9 mouse cellular contexts compared by ENCODE assay signal in genomic region chr17:6729244-6729742, GRCm38 (mm10). TPM values are rescaled to one million over a fixed set of nuclear protein-coding genes. Genes with fewer than 3 reads are reported as not detected.
A peak's percentile ranks its signal among the peaks of the same experiment; 100 is the strongest.
DNase-seq lines count a peak whose midpoint lies in the region; ATAC-seq lines count a peak whose summit lies in the region.
"Had no signal": no experiment of that assay in that cellular context is flagged by ENCODE, and none has a peak within 500 bp of the region (broad histone marks: within the 10 kb centered on the region; RNA-seq: fewer than 3 reads in every experiment).

No protein-coding gene starts in this region.

- H3K27ac ChIP-seq in kidney, embryonic 15.5 days, result peak overlapping the region; percentile 63
- peak overlapping the region; percentile 62; the same call in 1 of the 2 replicates for H3K27ac ChIP-seq in forebrain, embryonic 10.5 days
- peak overlapping the region; percentile 60 for H3K27ac ChIP-seq in intestine, embryonic 15.5 days
- no peak overlapping the region for H3K27ac ChIP-seq in midbrain, embryonic 15.5 days

- H3K4me3 ChIP-seq in kidney, embryonic 15.5 days (replicated peaks), result no peak overlapping the region
- no peak overlapping the region for H3K4me3 ChIP-seq in forebrain, embryonic 10.5 days
- H3K4me3 ChIP-seq in intestine, embryonic 15.5 days (replicated peaks), result no peak overlapping the region
- no peak overlapping the region for H3K4me3 ChIP-seq in midbrain, embryonic 15.5 days
- H3K4me3 ChIP-seq: myocyte had no signal

- H3K27me3 ChIP-seq in kidney, embryonic 15.5 days, result no peaks in the 10 kb centered on the region
- H3K27me3 ChIP-seq in forebrain, embryonic 10.5 days (ENCODE audit: poor library complexity, severe bottlenecking), result no peaks in the 10 kb centered on the region
- H3K27me3 ChIP-seq in intestine, embryonic 15.5 days (replicated peaks), result no peaks in the 10 kb centered on the region
- H3K27me3 ChIP-seq in midbrain, embryonic 15.5 days (replicated peaks), result no peaks in the 10 kb centered on the region

- no peaks in the 10 kb centered on the region for H3K36me3 ChIP-seq in kidney, embryonic 15.5 days
- no peaks in the 10 kb centered on the region for H3K36me3 ChIP-seq in forebrain, embryonic 10.5 days (replicated peaks)
- no peaks in the 10 kb centered on the region for H3K36me3 ChIP-seq in intestine, embryonic 15.5 days
- H3K36me3 ChIP-seq in midbrain, embryonic 15.5 days (replicated peaks), result no peaks in the 10 kb centered on the region

- no peak for ATAC-seq in kidney, embryonic 15.5 days (replicated peaks; ENCODE audit: low FRiP score)
- ATAC-seq in intestine, embryonic 15.5 days, result no peak
- peak; percentile 54; the same call in 1 of the 2 replicates for ATAC-seq in midbrain, embryonic 15.5 days (replicated peaks)

- WGBS in kidney, embryonic 15.5 days, result 29% methylated on average over 6 of the region's 6 CpGs
- 24% methylated on average over 6 of the region's 6 CpGs for WGBS in forebrain, embryonic 10.5 days
- WGBS in intestine, embryonic 15.5 days, result 33% methylated on average over 6 of the region's 6 CpGs
- 8% methylated on average over 6 of the region's 6 CpGs for WGBS in midbrain, embryonic 15.5 days

- no peak for DNase-seq in kidney, adult 18-20 months
- peak; percentile 14 for DNase-seq in forebrain, embryonic 10.5 days (ENCODE audit: extremely low spot score, low spot score)
- DNase-seq in adrenal gland, postnatal 10 days, result no peak
- no peak for DNase-seq in ovary, adult 18-20 months (ENCODE audit: low spot score)
- no peak for DNase-seq in layer of hippocampus, adult 8-10 months (ENCODE audit: low spot score in 2 of 2)

- H3K9me3 ChIP-seq in kidney, embryonic 15.5 days (replicated peaks), result no peaks in the 10 kb centered on the region
- H3K9me3 ChIP-seq in forebrain, embryonic 10.5 days, result no peaks in the 10 kb centered on the region
- H3K9me3 ChIP-seq in intestine, embryonic 15.5 days, result no peaks in the 10 kb centered on the region
- no peaks in the 10 kb centered on the region for H3K9me3 ChIP-seq in midbrain, embryonic 15.5 days

- H3K4me2 ChIP-seq in kidney, embryonic 15.5 days, result no peak overlapping the region
- no peak overlapping the region for H3K4me2 ChIP-seq in intestine, embryonic 15.5 days (replicated peaks)
- H3K4me2 ChIP-seq in midbrain, embryonic 15.5 days, result no peak overlapping the region

- H3K9ac ChIP-seq in kidney, embryonic 15.5 days, result no peak overlapping the region
- no peak overlapping the region for H3K9ac ChIP-seq in intestine, embryonic 15.5 days
- H3K9ac ChIP-seq in midbrain, embryonic 15.5 days, result no peak overlapping the region

- peaks cover 10% of the 10 kb centered on the region for H3K4me1 ChIP-seq in kidney, embryonic 15.5 days
- peaks cover 10% of the 10 kb centered on the region for H3K4me1 ChIP-seq in forebrain, embryonic 10.5 days
- H3K4me1 ChIP-seq in intestine, embryonic 15.5 days (replicated peaks), result peaks cover 6% of the 10 kb centered on the region; the same call in 1 of the 2 replicates
- H3K4me1 ChIP-seq in midbrain, embryonic 15.5 days, result no peaks in the 10 kb centered on the region

RNA-seq across cellular contexts. Expression of gene Ezr, which starts 53.3 kb away (rescaled TPM):
- 182 and 184 TPM in 2 replicates for polyA plus RNA-seq in kidney, embryonic 15.5 days (2015; fragmentation: Nextera tagmentation; extraction: Ambion mirVana)
- 103 and 116 TPM in 2 replicates for polyA plus RNA-seq in forebrain, embryonic 10.5 days (2016; fragmentation: Nextera tagmentation; extraction: Ambion mirVana)
- 232 and 235 TPM in 2 replicates for polyA plus RNA-seq in intestine, embryonic 15.5 days (2015; fragmentation: Nextera tagmentation; extraction: Ambion mirVana)
- polyA plus RNA-seq in midbrain, embryonic 15.5 days (2015; fragmentation: Nextera tagmentation; extraction: Ambion mirVana), result 32.5 and 39.6 TPM in 2 replicates
- 10 to 100 TPM; 18.2 to 21.2 TPM for total RNA-seq in adrenal gland, postnatal 10 days (2021)
- 10 to 100 TPM; 37.3 to 59.3 (median 44.4) TPM for total RNA-seq in layer of hippocampus, adult 8-10 months (2022)
